Mouse (Mus musculus): ENCODE data around the gene Srp72. TPM values are rescaled to one million over a fixed set of nuclear protein-coding genes. Genes with fewer than 3 reads are reported as not detected.

Gene Srp72
- polyA plus RNA-seq, 1 experiment: 55.9 TPM

Other genes with a start within 250 kb of the Srp72 start
- gene Aasdh, start 69.2 kb upstream of the Srp72 start, polyA plus RNA-seq (2012; ENCODE audit: insufficient read depth, insufficient read length, missing spikeins): 4.4 and 5.7 TPM in 2 replicates
- 121 and 134 TPM in 2 replicates for gene Paics, start 23.4 kb upstream of the Srp72 start, polyA plus RNA-seq (2012; ENCODE audit: insufficient read depth, insufficient read length, missing spikeins)
- gene Ppat, start 23.1 kb upstream of the Srp72 start, polyA plus RNA-seq (2012; ENCODE audit: insufficient read depth, insufficient read length, missing spikeins): 5.3 TPM in 2 replicates
- not detected in 2 replicates for gene Arl9, start 29.4 kb downstream of the Srp72 start, polyA plus RNA-seq (2012; ENCODE audit: insufficient read depth, insufficient read length, missing spikeins)
- gene Thegl, start 41.3 kb downstream of the Srp72 start, polyA plus RNA-seq (2012; ENCODE audit: insufficient read depth, insufficient read length, missing spikeins): not detected in 2 replicates
- 5.0 and 10.8 TPM in 2 replicates for gene Hopx, start 140.4 kb downstream of the Srp72 start, polyA plus RNA-seq (2012; ENCODE audit: insufficient read depth, insufficient read length, missing spikeins)
- gene Spink2, start 236.8 kb downstream of the Srp72 start, polyA plus RNA-seq (2012; ENCODE audit: insufficient read depth, insufficient read length, missing spikeins): not detected in 2 replicates